Mouse (Mus musculus): ENCODE data around the gene Kdelr1.

DNA sequence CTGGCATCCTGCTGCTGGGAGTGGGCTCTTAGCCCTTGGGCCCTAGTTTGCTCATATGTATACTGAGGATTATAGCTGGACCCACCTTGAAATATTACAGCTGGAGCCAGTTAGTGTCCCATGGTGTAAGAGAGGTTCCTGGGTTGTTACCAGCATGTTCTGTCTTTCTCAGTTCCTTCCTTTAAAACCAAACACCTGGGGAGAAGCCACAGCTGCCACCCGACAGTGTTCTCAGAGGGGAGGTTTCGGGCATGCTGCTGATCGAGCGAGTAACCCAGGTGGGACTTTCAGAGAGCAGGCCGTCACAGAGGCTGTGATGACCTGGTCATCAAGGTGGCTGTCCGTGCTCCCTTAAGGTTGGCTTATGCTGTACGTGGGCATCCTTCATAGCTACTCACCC lies 4.3 kb downstream of the Kdelr1 start:
- TF ChIP-seq CTCF (IDR thresholded peaks at IDR 0.05): no peak
- no peak for TF ChIP-seq POLR2A (IDR thresholded peaks at IDR 0.05; ENCODE audit: insufficient read depth, low read depth, low read length)
- TF ChIP-seq EP300 (IDR thresholded peaks at IDR 0.05; ENCODE audit: insufficient read depth, low read depth, low read length): no peak
